Mouse (Mus musculus): Measurements from ENCODE around the gene Mob3c. TPM values are rescaled to one million over a fixed set of nuclear protein-coding genes. Genes with fewer than 3 reads are reported as not detected.

The Mob3c gene
- total RNA-seq (2023), result 10 to 100 TPM; 13.0 to 16.5 TPM

GRCm38 (mm10) chr4:115827888-115828571 is at the start of gene Mob3c:
TSS of gene Mob3c (plus strand) at chr4:115828092.

GRCm38 (mm10) chr4:115780918-115781317 is 47.0 kb upstream of the Mob3c start, which contains the start of gene Tex38:
TSS of gene Tex38 (minus strand) at chr4:115781018.

DNA sequence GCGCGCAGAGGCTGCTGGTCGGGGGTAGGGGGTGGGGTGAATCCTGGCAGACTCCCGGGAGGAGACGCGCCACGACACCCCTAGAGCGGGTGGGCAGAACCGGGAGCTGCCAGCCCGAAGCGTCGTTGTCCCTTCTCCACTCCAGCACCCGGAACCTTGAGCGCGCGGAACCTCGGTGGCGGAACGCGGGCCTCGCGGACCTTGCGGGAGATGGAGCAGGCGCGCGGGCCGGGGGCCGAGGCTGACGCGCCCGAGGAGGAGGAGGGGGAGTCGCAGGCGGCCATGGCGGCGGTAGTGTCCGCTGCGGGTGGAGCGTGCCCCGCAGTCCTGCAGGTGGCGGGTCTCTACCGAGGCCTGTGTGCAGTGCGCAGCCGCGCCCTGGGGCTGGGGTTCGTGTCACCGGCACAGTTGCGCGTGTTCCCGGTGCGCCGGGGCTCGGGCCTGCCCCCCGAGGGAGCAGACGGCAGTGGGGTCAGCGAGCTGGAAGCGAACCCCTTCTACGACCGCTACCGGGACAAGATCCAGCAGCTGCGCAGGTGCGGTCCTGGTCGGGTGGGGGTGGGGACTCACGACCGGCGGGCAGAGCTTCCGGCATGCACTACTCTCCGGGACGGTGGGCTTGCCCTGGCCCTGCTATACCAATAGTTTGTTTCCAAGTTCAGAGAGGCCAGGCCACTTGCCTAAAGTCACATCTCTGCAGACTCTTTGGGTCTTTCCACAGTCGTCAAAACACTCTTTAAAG is 43.0 kb upstream of the Mob3c start, which contains the start of gene Atpaf1:
Gene Atpaf1, plus strand, starts transcription at position 44 of the 742 bp plus-strand sequence.

DNA sequence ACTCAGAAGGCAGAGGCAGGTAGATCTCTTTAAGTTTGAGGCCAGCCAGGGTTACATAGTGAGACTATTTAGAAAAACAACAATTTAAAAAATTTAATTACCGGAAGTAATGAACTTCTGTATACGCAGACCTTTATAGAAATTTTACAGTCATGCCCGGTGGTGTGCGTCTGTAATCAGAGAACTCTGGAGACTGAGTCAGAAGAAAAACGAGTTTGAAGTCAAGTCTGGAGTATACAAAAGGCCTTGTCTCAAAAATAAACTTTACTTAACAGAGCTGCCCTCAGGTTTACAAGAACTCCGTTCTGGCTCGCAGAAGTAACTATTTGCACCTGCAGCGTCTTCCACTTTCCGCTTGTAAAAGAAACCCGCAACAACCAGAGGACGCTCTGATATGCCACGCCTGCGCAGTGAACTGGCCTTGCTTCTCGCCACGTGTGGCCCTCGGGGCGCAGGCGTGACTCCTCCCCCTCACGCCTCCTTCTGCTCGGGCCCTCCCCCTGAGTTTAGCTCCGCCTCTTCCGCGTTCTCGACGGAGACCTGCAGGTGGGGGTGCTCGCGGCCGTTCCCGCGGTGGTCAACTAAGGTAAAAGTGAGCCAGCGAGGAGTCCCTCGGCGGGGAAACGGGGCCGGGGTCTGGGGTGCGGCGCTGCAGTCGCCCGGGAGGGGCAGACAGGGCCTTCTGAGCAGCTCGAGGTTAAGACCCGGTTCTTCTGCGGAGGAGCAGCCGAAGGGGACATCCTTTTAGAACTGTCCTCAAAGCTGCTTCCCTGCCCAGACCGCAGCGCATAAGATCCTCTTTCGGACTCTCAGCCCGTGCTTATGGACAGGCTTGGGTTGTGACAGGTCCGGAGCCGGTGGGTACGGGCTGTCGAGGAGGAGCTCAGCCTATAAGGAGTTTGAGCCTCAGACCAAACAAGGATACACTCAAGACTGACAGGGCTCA is 11.1 kb downstream of the Mob3c start, which contains the start of gene Mknk1:
Gene Mknk1, plus strand, starts transcription at position 503 of the 946 bp plus-strand sequence.

GRCm38 (mm10) chr4:115884022-115884421 is 56.1 kb downstream of the Mob3c start, which contains the start of gene Kncn:
TSS of gene Kncn (plus strand) at chr4:115884400.

Other genes with a start within 250 kb of the Mob3c start
- gene Cyp4a32, start 227.1 kb upstream of the Mob3c start, total RNA-seq (2023), result not detected
- gene Cyp4b1, start 180.4 kb upstream of the Mob3c start, total RNA-seq (2023), result not detected
- gene Efcab14, start 90.3 kb upstream of the Mob3c start, total RNA-seq (2023), result 10 to 100 TPM; 32.5 to 34.8 TPM
- not detected for gene Tex38, start 47.1 kb upstream of the Mob3c start, total RNA-seq (2023)
- 1 to 10 TPM; 7.1 to 7.6 TPM for gene Atpaf1, start 43.3 kb upstream of the Mob3c start, total RNA-seq (2023)
- gene Mknk1, start 11.1 kb downstream of the Mob3c start, total RNA-seq (2023), result 100 to 1,000 TPM; 120 to 126 TPM
- gene Kncn, start 56.3 kb downstream of the Mob3c start, total RNA-seq (2023), result under 1 TPM in 1 of 2 experiments, not detected in 1; 0.29 TPM
- gene 6430628N08Rik, start 62.6 kb downstream of the Mob3c start, total RNA-seq (2023), result not detected
- not detected for gene Dmbx1, start 111.8 kb downstream of the Mob3c start, total RNA-seq (2023)
- gene Faah, start 189.8 kb downstream of the Mob3c start, total RNA-seq (2023), result 1 to 10 TPM in 1 of 2 experiments, under 1 TPM in 1; 0.97 to 1.1 TPM
- 1 to 10 TPM; 5.5 to 6.7 TPM for gene Nsun4, start 225.8 kb downstream of the Mob3c start, total RNA-seq (2023)
- gene Uqcrh, start 247.0 kb downstream of the Mob3c start, total RNA-seq (2023), result 100 to 1,000 TPM; 194 to 206 TPM
- gene Lrrc41, start 247.2 kb downstream of the Mob3c start, total RNA-seq (2023), result 10 to 100 TPM; 17.8 to 20.2 TPM

Data from neutrophil, adult 83 days (primary cell).